Mouse (Mus musculus): ENCODE data around the gene Tbk1. TPM values are rescaled to one million over a fixed set of nuclear protein-coding genes. Genes with fewer than 3 reads are reported as not detected.

The Tbk1 gene
- polyA plus RNA-seq, 1 experiment = 50.4 TPM

DNA sequence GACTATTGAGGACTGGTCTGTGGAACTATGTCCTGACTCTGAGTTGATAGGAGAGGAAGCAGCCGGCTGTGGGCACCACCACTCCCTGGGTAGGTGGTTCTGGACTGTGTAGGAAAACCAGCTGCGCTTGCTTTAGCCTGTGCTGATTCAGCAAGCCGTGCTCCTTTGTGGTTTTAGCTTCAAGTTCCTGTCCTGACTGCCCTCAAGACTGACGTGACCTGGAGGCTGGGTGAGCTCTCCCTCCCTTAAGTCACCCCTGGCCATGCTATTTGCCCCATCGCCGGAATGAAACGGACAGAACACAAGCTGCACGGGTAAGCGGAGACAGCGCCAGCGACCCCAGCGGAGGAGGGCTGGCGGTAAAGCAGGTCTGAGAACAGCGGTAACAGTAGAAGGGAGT is 4.5 kb upstream of the Tbk1 start:
- no peak for DNase-seq (ENCODE audit: extremely low spot score in 1 of 2, low spot score in 1 of 2)

DNA sequence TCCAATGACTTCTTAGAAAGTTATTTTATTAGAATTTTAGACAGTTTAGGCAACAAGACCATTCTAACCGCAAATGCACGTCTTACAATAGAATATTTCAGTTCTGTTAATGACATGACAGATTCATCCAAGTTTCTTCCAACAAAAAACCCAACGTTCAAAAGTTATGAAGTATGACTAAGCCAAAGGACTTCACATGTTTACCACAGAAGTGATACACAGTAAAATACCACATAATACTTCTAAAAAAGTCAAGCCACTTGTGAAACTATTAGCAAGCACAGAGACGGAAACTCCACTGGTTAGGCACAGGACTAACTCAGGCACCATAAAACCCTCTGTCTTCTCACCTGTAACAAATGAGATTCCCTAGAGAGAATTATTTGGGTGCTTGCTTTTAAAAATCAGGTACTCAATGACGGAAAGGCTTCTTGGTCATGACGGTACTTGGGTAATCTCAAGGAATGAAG is 819 bp upstream of the Tbk1 start:
- no peak for DNase-seq (ENCODE audit: extremely low spot score in 1 of 2, low spot score in 1 of 2)

DNA sequence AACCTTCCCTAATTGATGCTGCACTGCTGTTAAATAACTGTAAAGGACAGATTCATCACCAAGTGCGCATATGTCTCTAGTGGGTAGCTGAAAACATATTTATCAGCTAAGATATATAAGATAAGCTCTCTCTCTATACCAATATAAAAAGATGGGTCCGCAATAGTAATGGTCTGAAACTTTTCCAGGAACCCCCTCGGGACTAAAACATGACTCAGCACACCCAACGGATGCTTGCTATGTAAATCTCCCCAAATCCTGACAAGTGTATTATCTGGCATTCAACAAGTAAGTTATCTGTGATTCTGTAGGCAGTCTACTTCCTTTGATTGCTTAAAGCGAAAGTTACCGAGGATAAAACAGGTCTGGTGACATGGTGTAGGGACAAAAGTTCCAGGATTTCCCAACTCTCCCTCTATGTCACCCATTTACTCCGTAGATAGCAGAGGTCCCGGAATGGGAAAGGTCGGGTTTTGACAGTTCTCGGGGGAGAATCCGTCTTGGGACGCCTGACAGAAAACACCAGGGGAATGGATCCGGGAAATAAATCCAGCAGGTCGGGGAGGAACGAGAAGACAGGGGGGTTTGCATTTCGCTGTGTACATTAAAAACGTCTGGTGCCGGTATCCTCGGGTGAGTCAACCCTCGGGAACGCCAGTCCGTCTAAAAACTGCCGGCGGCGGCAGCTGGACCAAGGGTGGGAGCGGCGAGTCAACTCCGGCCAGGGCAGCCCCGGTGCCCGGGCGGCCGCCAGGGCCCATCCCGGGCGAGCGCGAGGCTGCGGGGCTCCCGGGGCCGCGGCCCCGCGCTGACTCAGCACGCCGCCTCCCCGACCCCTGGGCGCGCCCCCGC is 570 bp downstream of the Tbk1 start:
- no peak for DNase-seq (ENCODE audit: extremely low spot score in 1 of 2, low spot score in 1 of 2)

DNA sequence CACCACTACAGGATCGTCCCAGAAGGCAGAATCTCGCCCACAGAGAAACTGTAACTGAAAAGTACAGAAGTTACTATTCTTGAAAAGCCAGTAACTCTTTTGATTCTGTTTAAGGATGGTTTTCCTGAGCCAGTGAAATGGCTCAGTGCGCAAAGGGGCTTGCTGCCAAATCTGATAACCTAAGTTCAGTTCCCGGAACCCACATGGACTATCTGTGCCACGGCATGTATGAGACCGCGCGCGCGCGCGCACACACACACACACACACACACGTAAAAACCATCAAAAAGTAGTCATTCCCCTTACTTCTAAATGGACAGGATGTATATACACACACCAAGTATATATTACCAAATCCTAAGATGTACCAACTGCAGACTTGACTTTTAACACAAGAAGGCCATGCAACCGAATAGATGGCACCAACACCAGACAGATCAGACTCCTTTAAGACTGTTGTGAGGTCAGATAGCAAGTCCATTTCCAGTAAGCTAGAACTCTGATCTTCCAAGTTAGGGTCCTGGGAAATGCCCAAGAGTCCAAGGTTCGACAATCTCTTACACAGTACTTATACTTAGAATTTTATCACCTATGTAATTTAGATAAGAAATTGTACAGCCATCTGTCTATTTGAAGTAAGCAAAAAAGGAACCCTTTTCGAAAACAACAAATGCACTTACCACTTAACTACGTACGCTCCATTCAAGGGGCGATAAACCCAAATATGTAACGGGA is 1.4 kb downstream of the Tbk1 start:
- no peak for DNase-seq (ENCODE audit: extremely low spot score in 1 of 2, low spot score in 1 of 2)

DNA sequence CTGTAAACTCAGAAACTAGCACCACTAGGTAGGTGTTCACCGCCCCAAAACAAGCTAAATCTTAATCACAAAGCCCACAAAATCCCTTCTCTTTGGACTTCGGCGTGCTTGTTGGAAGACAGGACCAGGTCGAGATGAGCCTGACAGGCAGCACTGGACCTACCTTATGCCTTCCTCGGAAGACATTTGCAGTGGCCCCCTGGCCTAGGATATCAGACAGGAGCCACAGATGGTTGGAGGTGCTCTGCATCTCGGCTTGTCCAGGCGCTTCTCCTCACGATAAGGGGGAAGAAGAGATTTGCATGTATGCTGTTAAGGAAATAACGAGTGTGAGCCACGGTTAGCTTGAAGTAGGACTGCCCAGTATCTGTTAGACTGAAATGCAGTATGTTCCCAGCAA is 2.6 kb downstream of the Tbk1 start:
- DNase-seq (ENCODE audit: extremely low spot score in 1 of 2, low spot score in 1 of 2) = no peak

DNA sequence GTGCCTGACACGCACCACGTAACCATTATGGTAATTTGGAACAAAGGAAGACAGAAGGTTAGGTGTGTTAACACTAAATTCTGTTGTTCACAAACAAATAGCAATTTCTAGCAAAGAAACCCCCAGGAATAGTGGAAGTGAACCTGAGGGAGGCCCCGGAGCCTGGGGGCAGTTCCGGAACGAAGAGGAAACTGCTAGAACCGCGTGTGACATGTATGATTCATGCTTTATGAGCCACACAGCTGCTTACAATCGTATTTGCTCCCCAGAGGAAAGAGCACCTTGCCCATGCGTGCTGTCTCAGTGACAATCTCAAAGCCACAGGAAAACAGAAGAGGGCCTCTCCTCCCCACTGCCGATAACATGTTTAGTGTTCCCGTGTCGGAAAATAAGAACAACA is 3.6 kb downstream of the Tbk1 start:
- no peak for DNase-seq (ENCODE audit: extremely low spot score in 1 of 2, low spot score in 1 of 2)

DNA sequence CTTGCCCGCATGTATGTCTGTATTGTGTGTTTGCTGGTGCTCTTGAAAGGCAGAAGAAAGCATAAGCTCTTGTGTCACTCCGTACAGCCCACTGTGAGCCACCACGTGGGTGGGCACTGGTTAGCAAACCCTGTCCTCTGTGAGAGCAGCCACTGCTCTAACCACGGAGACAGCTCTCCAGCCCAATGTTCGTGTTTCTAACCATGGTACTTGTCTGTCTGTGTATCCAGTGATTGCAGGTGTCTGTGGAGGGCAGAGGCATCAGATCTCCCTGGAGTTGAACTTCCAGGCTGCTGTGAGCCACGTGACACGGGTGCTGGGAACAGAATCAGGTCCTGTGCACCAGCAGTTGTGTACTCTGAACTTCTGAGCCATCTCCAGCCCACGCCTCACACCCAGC is 4.3 kb downstream of the Tbk1 start:
- no peak for DNase-seq (ENCODE audit: extremely low spot score in 1 of 2, low spot score in 1 of 2)

DNA sequence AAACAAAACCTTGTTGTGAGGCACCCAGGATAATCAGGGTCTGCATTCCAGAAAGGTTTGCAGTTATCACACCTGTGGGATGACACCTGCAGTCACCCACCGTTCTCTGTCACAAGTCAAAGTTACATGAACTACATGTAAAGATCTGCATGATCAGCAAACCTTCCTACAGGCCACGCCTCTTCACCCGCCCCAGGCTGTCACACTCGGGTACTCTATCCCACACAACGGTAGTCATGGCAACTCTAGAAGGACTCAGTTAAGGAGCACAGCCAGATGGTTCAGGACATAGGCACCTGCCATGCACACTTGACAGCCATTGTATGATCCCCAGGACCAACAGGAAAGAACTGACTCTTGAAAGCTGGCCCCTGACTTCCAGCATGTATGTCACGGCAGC is 5.2 kb downstream of the Tbk1 start:
- DNase-seq (ENCODE audit: extremely low spot score in 1 of 2, low spot score in 1 of 2) = no peak

DNA sequence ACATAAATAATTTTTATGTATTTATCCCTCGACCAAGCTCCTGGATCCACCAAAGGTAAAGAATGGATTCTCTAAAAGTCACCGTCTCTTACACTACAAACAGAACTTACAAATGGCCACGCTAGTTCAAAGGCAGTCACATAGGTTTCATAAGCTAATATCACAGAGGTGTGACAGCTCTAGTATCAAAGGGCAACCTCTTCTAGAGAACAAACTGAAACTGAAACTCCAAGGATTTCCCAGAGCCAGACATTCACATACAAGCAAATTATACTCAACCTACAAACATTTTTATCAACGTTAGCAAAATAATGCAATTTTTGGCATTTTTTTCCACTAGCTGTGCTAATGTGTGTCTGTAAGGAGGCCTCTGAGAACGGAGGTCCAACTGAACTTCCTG is 6.2 kb downstream of the Tbk1 start:
- DNase-seq (ENCODE audit: extremely low spot score in 1 of 2, low spot score in 1 of 2) = no peak

DNA sequence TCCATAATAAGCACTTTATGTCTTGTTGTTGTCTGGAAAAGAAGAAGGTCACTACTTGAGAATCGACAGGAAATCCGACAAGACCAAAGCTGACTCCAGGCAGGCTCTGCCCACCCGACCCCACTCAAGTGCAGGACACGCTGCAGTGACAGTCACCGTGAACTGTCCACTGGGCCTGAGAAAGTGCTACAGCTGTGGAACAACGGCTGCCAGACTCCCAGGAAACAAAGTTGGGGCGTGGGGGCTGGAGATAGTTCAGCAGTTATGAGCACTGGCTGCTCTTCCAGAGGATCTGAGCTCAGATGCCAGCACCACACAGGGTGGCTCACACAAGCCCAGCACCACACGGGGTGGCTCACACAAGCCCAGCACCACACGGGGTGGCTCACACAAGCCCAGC is 10.2 kb downstream of the Tbk1 start:
- no peak for DNase-seq (ENCODE audit: extremely low spot score in 1 of 2, low spot score in 1 of 2)

DNA sequence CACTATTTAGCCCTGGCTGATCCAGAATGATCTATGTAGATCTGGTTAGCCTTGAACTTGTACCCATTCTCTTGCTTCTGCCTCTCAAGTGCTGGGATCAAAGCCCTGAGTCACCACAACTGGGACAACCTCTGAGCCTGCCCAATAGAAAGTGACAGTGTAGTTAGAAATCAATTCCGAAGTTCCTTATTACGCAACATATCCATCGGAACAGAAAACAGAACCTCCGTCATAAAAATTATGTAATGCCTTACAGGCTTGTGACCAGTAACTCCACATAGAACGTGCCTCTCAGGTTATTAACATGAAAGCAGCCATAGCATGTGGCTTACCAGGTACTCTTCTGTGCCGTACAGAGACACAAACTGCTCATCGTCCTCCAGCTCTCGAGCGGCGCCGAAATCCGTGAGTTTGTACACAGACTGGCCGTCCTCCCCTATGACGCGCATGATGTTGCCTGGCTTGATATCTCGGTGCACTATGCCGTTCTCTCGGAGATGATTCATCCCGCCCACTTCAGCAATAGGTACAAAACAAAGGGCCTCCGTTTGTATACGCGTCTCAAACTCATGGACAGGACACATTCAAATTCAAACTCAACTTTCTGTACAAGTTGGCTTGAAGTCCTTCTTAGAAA is 15.0 kb downstream of the Tbk1 start:
- DNase-seq (ENCODE audit: extremely low spot score in 1 of 2, low spot score in 1 of 2) = no peak

DNA sequence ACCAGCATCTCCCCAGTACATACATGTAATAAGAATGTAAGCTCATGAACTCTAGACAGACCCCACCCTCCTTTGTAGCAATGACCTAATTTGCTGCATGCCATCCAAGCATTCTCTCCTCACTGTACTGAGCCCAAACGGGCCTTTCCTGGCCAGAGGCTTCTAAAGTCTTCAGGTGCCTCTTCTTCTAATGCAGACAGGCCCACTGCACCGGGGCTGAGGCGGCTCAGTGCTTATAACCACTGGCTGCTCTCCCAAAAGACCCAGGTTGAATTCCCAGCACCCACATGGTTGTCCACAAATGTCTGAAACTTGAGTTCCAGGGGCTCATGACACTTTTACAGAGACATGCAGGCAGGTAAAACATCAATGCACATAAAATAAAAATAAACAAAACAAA is 15.6 kb downstream of the Tbk1 start:
- no peak for DNase-seq (ENCODE audit: extremely low spot score in 1 of 2, low spot score in 1 of 2)

DNA sequence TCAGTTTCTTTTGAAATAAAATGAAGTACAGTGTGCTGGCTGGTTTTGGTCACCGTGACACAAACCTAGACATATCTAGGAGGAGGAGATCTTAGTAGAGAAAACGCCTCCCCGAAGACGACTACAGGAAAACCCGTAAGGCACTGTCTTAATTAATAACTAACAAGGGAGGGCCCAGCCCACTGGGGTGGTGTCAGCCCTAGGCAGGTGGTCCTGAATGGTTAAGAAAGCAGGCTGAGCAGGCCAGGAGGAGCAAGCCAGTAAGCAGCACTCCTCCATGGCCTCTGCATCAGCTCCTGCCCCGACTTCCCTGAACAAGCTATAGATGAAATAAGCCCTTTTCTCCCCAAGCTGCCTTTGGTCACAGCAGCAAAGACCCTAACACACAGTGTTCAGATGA is 16.8 kb downstream of the Tbk1 start:
- no peak for DNase-seq (ENCODE audit: extremely low spot score in 1 of 2, low spot score in 1 of 2)

DNA sequence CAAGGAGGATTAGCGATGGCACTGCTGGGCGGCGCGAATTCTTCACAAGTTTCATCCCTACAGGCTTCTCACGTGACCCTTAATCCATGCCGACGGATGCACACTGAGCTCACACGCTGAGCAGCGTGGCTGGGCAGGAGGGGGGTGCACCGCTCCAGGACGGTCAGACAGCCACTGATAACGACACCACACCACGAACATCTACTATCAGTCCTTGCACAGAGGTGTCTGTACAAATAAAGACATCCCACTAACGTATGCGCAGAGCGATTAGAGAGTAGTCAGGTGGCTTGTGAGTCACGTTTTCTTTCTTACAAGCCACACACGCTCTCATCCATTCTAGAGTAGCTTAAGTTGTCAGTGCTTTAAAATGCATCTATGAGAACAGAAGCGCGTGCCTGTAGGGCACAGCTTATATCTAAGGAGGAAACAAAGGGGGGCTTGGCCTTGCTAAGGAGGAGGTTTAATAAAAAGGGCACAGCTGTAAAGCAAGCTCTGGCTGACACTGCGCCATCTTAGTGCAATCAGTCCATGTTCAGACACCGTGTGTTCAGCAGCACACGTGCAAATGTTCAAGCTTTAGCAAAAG is 17.5 kb downstream of the Tbk1 start:
- no peak for DNase-seq (ENCODE audit: extremely low spot score in 1 of 2, low spot score in 1 of 2)

DNA sequence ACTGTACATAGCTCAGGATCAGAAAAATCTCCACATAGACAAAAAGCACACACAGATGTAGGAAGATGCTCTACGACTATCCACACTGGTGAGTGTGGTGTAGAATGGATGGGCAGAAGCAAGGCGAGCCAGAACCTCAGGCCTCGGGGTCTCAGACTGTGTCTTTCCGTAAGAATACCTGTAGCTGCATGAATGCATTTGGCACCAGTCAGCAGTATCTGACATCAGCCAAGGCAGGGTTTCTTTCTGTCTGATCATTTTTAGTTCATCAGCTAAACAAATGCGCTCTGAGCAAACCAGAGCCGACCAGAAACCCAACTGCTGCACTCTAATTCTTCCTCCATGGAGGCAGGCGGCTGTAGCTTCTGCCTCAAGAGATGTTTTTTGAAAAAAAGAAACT is 18.1 kb downstream of the Tbk1 start:
- DNase-seq (ENCODE audit: extremely low spot score in 1 of 2, low spot score in 1 of 2) = no peak

DNA sequence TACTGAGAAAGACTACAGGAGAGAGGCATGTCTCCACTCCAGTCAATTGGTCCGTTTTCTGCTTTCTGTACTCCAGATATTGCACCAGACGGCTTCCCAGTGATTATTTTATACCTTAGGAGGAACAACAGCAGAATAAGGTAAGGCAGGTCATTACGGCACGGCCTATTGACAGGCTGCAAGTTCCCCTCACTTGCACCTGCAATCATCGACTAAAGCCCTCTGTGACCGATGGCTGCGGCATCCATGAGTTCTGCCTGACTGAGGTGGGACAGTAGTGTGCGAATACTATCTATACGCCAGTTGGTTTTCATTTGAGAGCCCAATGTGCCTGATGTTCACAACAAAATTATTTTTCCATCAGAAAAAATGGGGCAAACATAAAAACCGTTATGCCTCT is 18.6 kb downstream of the Tbk1 start:
- no peak for DNase-seq (ENCODE audit: extremely low spot score in 1 of 2, low spot score in 1 of 2)

DNA sequence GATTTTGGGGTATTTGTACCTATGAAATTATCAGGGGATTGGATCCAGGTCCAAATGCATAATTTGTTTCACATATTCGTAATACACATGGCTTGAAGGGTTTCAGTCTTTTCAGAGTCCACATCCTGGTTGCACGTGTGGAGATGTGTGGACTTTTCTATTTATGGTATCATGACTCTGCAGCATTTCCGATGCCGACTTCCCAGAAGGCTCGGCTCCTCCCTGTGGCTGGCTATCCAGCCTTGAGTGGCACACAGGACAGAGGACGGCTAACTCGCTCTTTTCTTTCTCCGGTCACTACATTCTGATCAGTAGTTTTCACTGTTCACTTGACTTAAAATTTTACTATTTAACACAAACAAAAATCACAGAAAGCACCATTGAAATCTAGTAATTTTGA is 22.1 kb downstream of the Tbk1 start:
- DNase-seq (ENCODE audit: extremely low spot score in 1 of 2, low spot score in 1 of 2) = no peak

DNA sequence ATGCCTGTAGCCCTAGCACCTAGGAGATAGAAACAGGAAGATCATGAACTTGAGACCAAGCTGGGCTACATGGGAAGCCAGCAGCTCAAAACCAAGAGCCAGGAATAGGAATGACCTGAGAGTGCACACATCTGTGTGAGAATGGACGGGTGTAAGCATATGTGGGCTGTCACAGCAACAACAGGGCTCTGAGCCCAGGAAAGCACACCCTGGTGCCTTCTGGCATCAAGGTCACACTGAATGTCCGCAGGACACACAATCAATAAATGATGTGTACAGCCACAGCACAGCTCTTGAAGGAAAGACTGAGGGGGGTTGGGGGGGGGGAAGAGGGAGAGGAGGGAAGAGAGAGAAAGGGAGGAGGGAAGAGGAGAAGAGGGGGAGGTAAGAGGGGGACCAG is 28.4 kb downstream of the Tbk1 start:
- DNase-seq (ENCODE audit: extremely low spot score in 1 of 2, low spot score in 1 of 2) = no peak

DNA sequence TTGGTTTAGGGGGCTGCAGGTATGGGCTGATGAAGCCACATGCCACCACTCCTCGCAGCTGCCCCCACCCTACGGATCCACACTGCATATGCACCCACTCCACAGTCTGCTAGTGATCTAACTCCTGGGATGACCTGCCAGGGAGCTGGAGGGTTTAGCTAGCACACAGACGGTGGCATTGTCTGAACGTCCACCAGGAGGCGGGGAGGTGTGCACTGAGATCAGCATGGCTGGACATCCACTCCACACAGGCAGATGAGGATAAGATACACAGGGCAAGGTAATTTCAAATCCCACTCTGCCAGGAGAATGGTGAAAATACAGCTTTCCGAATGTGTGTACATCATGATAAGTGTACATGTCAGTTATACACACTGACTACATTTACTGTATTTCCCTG is 30.3 kb downstream of the Tbk1 start:
- DNase-seq (ENCODE audit: extremely low spot score in 1 of 2, low spot score in 1 of 2) = no peak

DNA sequence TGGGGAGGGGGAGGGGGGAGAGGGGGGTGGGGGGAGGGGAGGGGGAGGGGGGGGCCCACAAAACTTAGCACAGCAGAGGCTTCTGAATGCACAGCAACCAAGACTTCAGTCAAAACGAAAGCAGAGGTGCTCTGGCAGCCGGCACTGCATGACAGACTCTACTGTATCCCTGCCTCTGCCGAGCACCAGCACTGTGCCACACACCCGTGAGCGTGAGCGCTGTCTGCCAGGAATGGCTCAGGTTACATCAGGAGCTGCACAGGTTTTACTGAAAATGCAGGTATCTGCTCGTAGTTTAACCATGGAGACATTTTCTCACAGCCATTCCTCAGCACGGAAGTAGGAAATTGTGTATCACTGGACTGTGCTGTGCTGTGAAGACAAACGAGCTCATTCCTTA is 36.3 kb downstream of the Tbk1 start:
- no peak for DNase-seq (ENCODE audit: extremely low spot score in 1 of 2, low spot score in 1 of 2)

DNA sequence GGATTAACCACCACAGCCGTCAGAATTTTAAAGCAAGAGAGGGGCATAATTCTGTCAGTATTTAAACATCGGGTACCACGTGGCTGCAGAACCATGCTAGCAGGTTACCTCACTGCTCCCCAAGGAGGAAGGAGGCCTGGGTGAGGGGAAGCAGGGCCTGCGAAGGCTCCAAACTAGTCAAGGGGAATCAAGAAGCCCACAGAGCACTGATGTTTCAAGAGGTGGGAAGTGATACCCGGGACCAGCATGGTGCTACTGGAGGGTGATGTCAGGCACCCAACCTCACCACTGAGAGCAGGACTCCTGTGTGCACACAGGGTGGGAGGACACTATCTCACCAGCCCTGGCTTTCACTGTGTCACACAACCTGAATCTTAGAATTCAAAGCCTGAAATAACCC is 36.9 kb downstream of the Tbk1 start:
- no peak for DNase-seq (ENCODE audit: extremely low spot score in 1 of 2, low spot score in 1 of 2)

Data from frontal cortex, adult 2 months (tissue).